Mouse (Mus musculus) kidney, embryonic 14.5 days (tissue): ENCODE data around the gene Marveld2. TPM values are rescaled to one million over a fixed set of nuclear protein-coding genes. Genes with fewer than 3 reads are reported as not detected.
A peak's percentile ranks its signal among the peaks of the same experiment; 100 is the strongest.

Experiments used
- ATAC-seq: fragments of 200-750 bp; cut with Nextera tagmentation; 2 replicates; pipeline ENCODE4 v1.8.0; 2017; ENCODE audit warnings: moderate number of reproducible peaks, mild to moderate bottlenecking, moderate TSS enrichment, moderate library complexity; ENCODE audit not compliant: low FRiP score, low TSS enrichment
- H3K27ac ChIP-seq: fragments of 300-500 bp; sonication (generic); 2 replicates; pipeline ENCODE4 v1.5.1; 2014; ENCODE audit warnings: low read depth, mild to moderate bottlenecking, low read length, moderate library complexity, mixed read lengths
- H3K27me3 ChIP-seq: fragments of 300-500 bp; sonication (generic); 2 replicates; pipeline ENCODE4 v1.6.1; 2014; ENCODE audit warnings: mild to moderate bottlenecking, low read length; ENCODE audit not compliant: control insufficient read depth, insufficient read depth
- H3K36me3 ChIP-seq: fragments of 300-500 bp; sonication (generic); 2 replicates; pipeline ENCODE4 v1.6.1; 2014; ENCODE audit warnings: low read length, mixed read lengths; ENCODE audit not compliant: control insufficient read depth, insufficient read depth
- H3K4me1 ChIP-seq: fragments of 300-500 bp; sonication (generic); 2 replicates; pipeline ENCODE4 v1.6.1; 2014; ENCODE audit warnings: low read length, mixed read lengths; ENCODE audit not compliant: control insufficient read depth, insufficient read depth
- H3K4me2 ChIP-seq: fragments of 300-500 bp; sonication (generic); replicated peaks from 2 replicates; pipeline ENCODE4 v1.6.1; 2014; ENCODE audit warnings: low read depth, mild to moderate bottlenecking, low read length
- H3K4me3 ChIP-seq: fragments of 300-500 bp; sonication (generic); 2 replicates; pipeline ENCODE4 v1.5.1; 2014; ENCODE audit warnings: mild to moderate bottlenecking, low read length
- H3K9ac ChIP-seq: fragments of 300-500 bp; sonication (generic); 2 replicates; pipeline ENCODE4 v1.6.1; 2014; ENCODE audit warnings: low read depth, mild to moderate bottlenecking, low read length, moderate library complexity
- H3K9me3 ChIP-seq: fragments of 300-500 bp; sonication (generic); 2 replicates; pipeline ENCODE4 v1.6.1; 2016; ENCODE audit warnings: low read length; ENCODE audit not compliant: control insufficient read depth
- WGBS: fragments of 180-500 bp; shearing (Covaris S2); extraction: QIAGEN DNeasy Blood & Tissue Kit; methylation state at CpG from one replicate; pipeline ENCODE4 v1.1.7; 2014; 5-methylcytosine and 5-hydroxymethylcytosine counted together
- polyA plus RNA-seq: library from polyadenylated mRNA; unstranded; fragments of >200 nt; fragmentation: Nextera tagmentation; extraction: Ambion mirVana; gene quantifications from 2 replicates; pipeline ENCODE4 v1.2.1, GENCODE M21; 2014

Gene Marveld2
- polyA plus RNA-seq, 1 experiment from 2014 or later: 18.3 TPM

- no peak overlapping the region for H3K9ac ChIP-seq
- no peaks in the 10 kb centered on the region for H3K4me1 ChIP-seq
- no peaks in the 10 kb centered on the region for H3K27me3 ChIP-seq
- no peak for ATAC-seq
- no peaks in the 10 kb centered on the region for H3K9me3 ChIP-seq
- no peak overlapping the region for H3K27ac ChIP-seq
- WGBS: 87% methylated on average over 11 of the region's 12 CpGs
- H3K4me3 ChIP-seq: no peak overlapping the region
- H3K36me3 ChIP-seq: no peaks in the 10 kb centered on the region
- H3K4me2 ChIP-seq: 0 out of 2 replicates have a peak overlapping the region, but pooled peaks have one; percentile 5
Measured at GRCm38 (mm10) chr13:100588646-100589045, 28.1 kb downstream of the Marveld2 start.

DNA sequence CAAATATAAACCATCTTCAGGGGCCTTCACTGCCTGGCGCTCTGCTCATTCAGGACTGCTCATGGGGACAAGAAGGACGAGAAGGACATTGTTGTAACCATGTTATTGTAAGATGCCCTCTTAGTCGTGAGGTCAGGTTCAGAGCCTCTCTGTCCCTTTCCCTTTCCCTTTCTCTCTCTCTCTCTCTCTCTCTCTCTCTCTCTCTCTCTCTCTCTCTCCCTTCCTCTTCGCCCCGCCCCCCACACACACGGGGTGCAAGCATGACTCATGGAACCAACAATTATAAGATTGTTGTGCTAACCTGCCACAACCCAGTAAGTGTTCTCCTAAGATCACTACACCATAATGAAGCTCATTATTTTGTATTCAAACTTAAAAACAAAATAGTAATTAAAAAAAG, 34.6 kb downstream of the Marveld2 start:
- ATAC-seq: no peak
- Histone ChIP-seq H3K4me3 (no peak overlapping the region), H3K36me3 (no peaks in the 10 kb centered on the region), H3K9me3 (no peaks in the 10 kb centered on the region), H3K9ac (no peak overlapping the region), H3K27me3 (no peaks in the 10 kb centered on the region), H3K4me1 (peaks cover 4% of the 10 kb centered on the region; the same call in 1 of the 2 replicates), H3K4me2 (no peak overlapping the region), H3K27ac (no peak overlapping the region)
- WGBS: 35% methylated on average over 6 of the region's 6 CpGs

DNA sequence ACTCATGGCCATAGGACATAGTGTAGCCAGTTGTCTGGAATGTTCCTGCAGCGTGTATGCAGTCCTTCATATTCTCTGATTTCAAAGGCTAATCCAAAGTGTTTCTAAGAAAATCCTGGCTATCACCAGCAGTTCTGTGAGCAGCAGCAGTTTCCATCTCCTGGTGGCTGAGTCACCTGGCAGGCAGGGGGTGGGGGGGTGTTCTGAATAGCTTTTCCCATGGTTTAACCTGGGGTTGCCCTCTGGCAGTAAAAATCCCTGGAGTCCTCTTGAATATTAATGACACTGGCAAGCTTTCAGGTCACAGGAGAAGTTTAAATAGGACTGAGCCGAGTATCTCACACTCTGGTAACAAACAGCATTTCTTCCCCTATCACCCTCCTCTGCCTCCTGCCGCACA, 35.1 kb downstream of the Marveld2 start:
- Histone ChIP-seq H3K4me1 (peaks cover 4% of the 10 kb centered on the region; the same call in 1 of the 2 replicates), H3K27me3 (no peaks in the 10 kb centered on the region), H3K9ac (no peak overlapping the region), H3K36me3 (no peaks in the 10 kb centered on the region), H3K27ac (no peak overlapping the region), H3K4me2 (no peak overlapping the region), H3K4me3 (no peak overlapping the region), H3K9me3 (no peaks in the 10 kb centered on the region)
- 13% methylated on average over 3 of the region's 3 CpGs for WGBS
- no peak; the same call in 1 of the 2 replicates for ATAC-seq

DNA sequence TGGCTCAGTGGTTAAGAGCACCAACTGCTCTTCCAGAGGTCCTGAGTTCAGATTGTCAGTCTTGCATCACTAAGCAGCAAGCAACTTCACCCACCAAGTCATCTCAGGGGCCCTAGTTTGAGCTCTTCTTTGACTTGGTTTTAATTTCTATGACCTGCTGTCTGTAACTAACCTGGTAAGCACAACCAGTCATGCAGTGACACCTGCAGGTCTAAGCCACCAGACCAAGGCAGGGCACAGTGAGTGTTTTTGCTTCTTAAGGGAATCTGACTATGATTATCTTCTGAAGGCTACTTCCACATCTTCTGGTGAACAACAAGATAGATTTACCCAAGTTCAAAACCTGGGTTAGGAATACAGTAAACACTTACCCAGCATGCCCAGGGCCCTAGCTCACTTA, 36.8 kb downstream of the Marveld2 start:
- Histone ChIP-seq H3K27ac (no peak overlapping the region), H3K4me3 (no peak overlapping the region), H3K9ac (no peak overlapping the region), H3K9me3 (no peaks in the 10 kb centered on the region), H3K36me3 (no peaks in the 10 kb centered on the region), H3K27me3 (no peaks in the 10 kb centered on the region), H3K4me1 (peaks cover 4% of the 10 kb centered on the region; the same call in 1 of the 2 replicates), H3K4me2 (no peak overlapping the region)
- ATAC-seq: no peak

DNA sequence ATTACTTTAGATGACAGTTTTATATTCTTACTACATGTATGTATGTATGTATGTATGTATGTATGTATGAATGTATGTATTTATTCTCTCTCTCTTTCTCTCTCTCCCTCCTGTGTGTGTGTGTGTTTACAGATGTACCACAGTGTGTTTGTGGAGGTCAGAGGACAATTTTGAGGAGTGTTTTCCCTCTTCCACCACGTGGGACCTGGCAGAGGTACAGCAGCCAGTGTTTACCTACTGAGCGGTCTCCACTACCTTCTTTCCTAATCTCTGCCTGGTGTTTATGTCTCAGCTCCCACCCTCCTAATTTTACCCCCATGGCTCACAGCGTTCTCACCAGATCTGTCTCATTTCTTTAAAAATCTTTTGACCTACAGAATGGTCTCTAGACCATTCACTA, 37.6 kb downstream of the Marveld2 start:
- Histone ChIP-seq H3K9ac (no peak overlapping the region), H3K4me2 (no peak overlapping the region), H3K27me3 (no peaks in the 10 kb centered on the region), H3K27ac (no peak overlapping the region), H3K9me3 (no peaks in the 10 kb centered on the region), H3K36me3 (no peaks in the 10 kb centered on the region), H3K4me3 (no peak overlapping the region), H3K4me1 (peaks cover 4% of the 10 kb centered on the region; the same call in 1 of the 2 replicates)
- 65% methylated on average over 3 of the region's 3 CpGs for WGBS
- no peak for ATAC-seq

DNA sequence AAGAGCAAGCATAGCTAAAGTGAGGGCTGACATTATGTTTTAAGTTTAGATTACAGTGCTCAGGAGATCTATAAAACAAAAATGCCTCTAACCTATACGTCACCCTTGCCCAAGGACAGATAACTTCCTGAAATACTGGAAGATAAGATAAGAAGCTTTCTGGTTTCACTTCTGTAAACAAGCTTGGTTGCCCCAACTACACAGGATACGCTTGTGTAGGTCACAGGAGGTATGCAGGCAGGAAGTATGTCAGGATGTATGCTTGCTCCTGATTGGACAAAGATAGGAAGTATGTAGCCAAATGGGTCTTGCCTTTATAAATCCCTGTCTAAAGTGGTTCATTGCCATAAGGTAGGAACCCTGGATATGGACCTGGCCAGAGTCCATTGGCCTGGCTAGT, 40.8 kb downstream of the Marveld2 start:
- H3K9ac ChIP-seq: no peak overlapping the region
- H3K4me1 ChIP-seq: peaks cover 4% of the 10 kb centered on the region; the same call in 1 of the 2 replicates
- no peak overlapping the region for H3K4me2 ChIP-seq
- no peaks in the 10 kb centered on the region for H3K9me3 ChIP-seq
- no peak overlapping the region for H3K4me3 ChIP-seq
- no peak overlapping the region for H3K27ac ChIP-seq
- no peaks in the 10 kb centered on the region for H3K27me3 ChIP-seq
- no peaks in the 10 kb centered on the region for H3K36me3 ChIP-seq
- no peak for ATAC-seq
- 50% methylated on average over 2 of the region's 2 CpGs for WGBS

GRCm38 (mm10) chr13:100570713-100571112, 46.1 kb downstream of the Marveld2 start:
- no peak overlapping the region for H3K27ac ChIP-seq

DNA sequence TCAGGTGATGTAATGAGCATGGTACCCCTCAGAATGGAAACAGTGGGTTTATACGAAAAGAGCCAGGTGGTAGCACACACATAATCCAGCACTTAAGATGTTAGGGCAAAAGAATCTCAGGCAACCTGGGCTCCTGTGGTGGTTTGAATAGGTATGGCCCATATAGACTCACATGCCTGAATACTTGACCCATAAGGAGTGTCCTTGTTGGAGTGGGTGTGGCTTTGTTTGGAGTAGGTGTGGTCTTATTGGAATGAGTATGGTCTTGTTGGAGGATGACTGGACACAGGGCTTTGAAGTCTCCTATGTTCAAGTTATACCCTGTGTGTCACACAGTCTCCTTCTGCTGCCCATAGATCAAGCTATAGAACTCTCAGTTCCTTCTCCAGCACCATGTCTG, 48.4 kb downstream of the Marveld2 start:
- ATAC-seq: no peak
- Histone ChIP-seq H3K4me1 (no peaks in the 10 kb centered on the region), H3K9me3 (no peaks in the 10 kb centered on the region), H3K27me3 (no peaks in the 10 kb centered on the region), H3K36me3 (no peaks in the 10 kb centered on the region), H3K9ac (no peak overlapping the region), H3K4me2 (no peak overlapping the region), H3K4me3 (no peak overlapping the region), H3K27ac (no peak overlapping the region)
- WGBS: 91% methylated on average over 1 of the region's 1 CpGs

More at GRCm38 (mm10) chr13:100570713-100571112, 46.1 kb downstream of the Marveld2 start:
- ATAC-seq: no peak
- 65% methylated on average over 2 of the region's 2 CpGs for WGBS
- Histone ChIP-seq H3K9ac (no peak overlapping the region), H3K4me3 (no peak overlapping the region), H3K4me2 (no peak overlapping the region), H3K36me3 (no peaks in the 10 kb centered on the region), H3K4me1 (no peaks in the 10 kb centered on the region), H3K9me3 (no peaks in the 10 kb centered on the region), H3K27me3 (no peaks in the 10 kb centered on the region)

- H3K9me3 ChIP-seq: no peaks in the 10 kb centered on the region
- H3K27ac ChIP-seq: no peak overlapping the region
- 73% methylated on average over 9 of the region's 9 CpGs for WGBS
- H3K4me2 ChIP-seq: no peak overlapping the region
- no peaks in the 10 kb centered on the region for H3K27me3 ChIP-seq
- no peaks in the 10 kb centered on the region for H3K4me1 ChIP-seq
- ATAC-seq: no peak
- no peak overlapping the region for H3K9ac ChIP-seq
- no peaks in the 10 kb centered on the region for H3K36me3 ChIP-seq
- H3K4me3 ChIP-seq: no peak overlapping the region
Measured at GRCm38 (mm10) chr13:100559449-100559848, 57.3 kb downstream of the Marveld2 start.
